Mouse (Mus musculus) thymus, adult 2 months (tissue): ENCODE results near the gene Ceacam1. TPM values are rescaled to one million over a fixed set of nuclear protein-coding genes. Genes with fewer than 3 reads are reported as not detected.

ENCODE experiments used
- DNase-seq: peaks from one replicate; pipeline ENCODE4 v3.0.0; 2021
- H3K27ac ChIP-seq: fragments of 200-500 bp; 2 replicates; pipeline ENCODE4 v1.5.1; 2012; ENCODE audit warnings: low read length, control low read depth; ENCODE audit not compliant: control insufficient read depth, insufficient read depth
- H3K27me3 ChIP-seq: fragments of 200-500 bp; 2 replicates; pipeline ENCODE4 v1.6.1; 2012; ENCODE audit warnings: mild to moderate bottlenecking, low read length, moderate library complexity, mixed read lengths; ENCODE audit not compliant: control insufficient read depth, insufficient read depth
- H3K36me3 ChIP-seq: fragments of 200-500 bp; 2 replicates; pipeline ENCODE4 v1.6.1; 2012; ENCODE audit warnings: mild to moderate bottlenecking, low read length, moderate library complexity; ENCODE audit not compliant: control insufficient read depth, insufficient read depth
- H3K4me1 ChIP-seq: fragments of 200-500 bp; replicated peaks from 2 replicates; pipeline ENCODE4 v1.6.1; 2012; ENCODE audit warnings: low read length; ENCODE audit not compliant: control insufficient read depth, insufficient read depth
- H3K4me3 ChIP-seq: fragments of 200-500 bp; 2 replicates; pipeline ENCODE4 v1.5.1; 2012; ENCODE audit warnings: mild to moderate bottlenecking, low read length, control low read depth, moderate library complexity; ENCODE audit not compliant: control insufficient read depth, insufficient read depth
- CTCF ChIP-seq: fragments of 200-500 bp; IDR thresholded peaks from 2 replicates; pipeline ENCODE4 v1.5.1; 2012; ENCODE audit warnings: mild to moderate bottlenecking, control low read depth, low read length, moderate library complexity, borderline replicate concordance; ENCODE audit not compliant: control insufficient read depth, poor library complexity, insufficient read depth; ENCODE audit errors: extremely low read depth
- POLR2A ChIP-seq: fragments of 200-500 bp; IDR thresholded peaks from 2 replicates; pipeline ENCODE4 v1.6.1; 2012; ENCODE audit warnings: mild to moderate bottlenecking, low read length, control low read depth, moderate library complexity; ENCODE audit not compliant: control insufficient read depth, poor library complexity, insufficient read depth; ENCODE audit errors: extremely low read depth
- WGBS: fragments of 180-500 bp; shearing (Covaris S2); methylation state at CpG from one replicate; pipeline ENCODE4 v1.1.7; 2018; 5-methylcytosine and 5-hydroxymethylcytosine counted together
- polyA plus RNA-seq: library from polyadenylated mRNA; depleted of rRNA; stranded (reverse); fragments of >200 nt; gene quantifications from 2 replicates; pipeline ENCODE4 v1.2.3, GENCODE M21; 2012

The Ceacam1 gene
- polyA plus RNA-seq, 1 experiment = 5.0 TPM

- H3K4me1 ChIP-seq = no peaks in the 10 kb centered on the region
- TF ChIP-seq CTCF (no peak), POLR2A (no peak)
- no peaks in the 10 kb centered on the region for H3K27me3 ChIP-seq
- H3K4me3 ChIP-seq = no peak overlapping the region
- WGBS = 32% methylated on average over 4 of the region's 4 CpGs
- peak; percentile 82 for DNase-seq
- no peak overlapping the region for H3K27ac ChIP-seq
- no peaks in the 10 kb centered on the region for H3K36me3 ChIP-seq
Observed at GRCm38 (mm10) chr7:25424429-25424828, 53.0 kb downstream of the Ceacam1 start.

- Histone ChIP-seq H3K36me3 (no peaks in the 10 kb centered on the region), H3K27me3 (no peaks in the 10 kb centered on the region), H3K4me1 (no peaks in the 10 kb centered on the region), H3K27ac (no peak overlapping the region), H3K4me3 (no peak overlapping the region)
- no peak for DNase-seq
- TF ChIP-seq POLR2A = no peak
- TF ChIP-seq CTCF = no peak
- 95% methylated on average over 16 of the region's 16 CpGs for WGBS
Observed at GRCm38 (mm10) chr7:25422286-25422841, 55.0 kb downstream of the Ceacam1 start.

- no peaks in the 10 kb centered on the region for H3K36me3 ChIP-seq
- DNase-seq = no peak
- 96% methylated on average over 4 of the region's 4 CpGs for WGBS
- H3K4me1 ChIP-seq = no peaks in the 10 kb centered on the region
- TF ChIP-seq POLR2A (no peak), CTCF (no peak)
- H3K4me3 ChIP-seq = no peak overlapping the region
- H3K27ac ChIP-seq = no peak overlapping the region
- H3K27me3 ChIP-seq = no peaks in the 10 kb centered on the region
Observed at GRCm38 (mm10) chr7:25419943-25420342, 57.5 kb downstream of the Ceacam1 start.

DNA sequence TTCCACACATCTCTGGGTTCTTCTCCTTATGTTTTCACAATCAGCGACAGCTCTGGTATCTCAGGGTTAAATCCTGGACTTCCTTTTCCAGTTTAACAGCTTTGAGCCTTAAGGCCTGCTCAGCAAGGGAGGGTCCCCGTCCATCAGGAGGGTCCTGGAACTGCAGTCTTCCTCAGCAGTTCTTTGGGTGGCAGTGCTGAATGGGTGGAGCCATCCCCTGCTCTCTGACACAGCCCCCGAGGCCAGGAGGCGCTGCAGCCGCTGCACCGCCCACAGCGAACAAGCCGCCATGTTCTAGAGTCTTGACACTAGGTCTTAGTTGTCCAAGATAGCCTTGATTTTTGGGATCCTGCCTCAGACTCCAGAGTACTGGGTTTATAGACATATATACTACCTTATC is 57.9 kb downstream of the Ceacam1 start:
- DNase-seq = no peak
- H3K27ac ChIP-seq = no peak overlapping the region
- H3K27me3 ChIP-seq = no peaks in the 10 kb centered on the region
- WGBS = 94% methylated on average over 8 of the region's 8 CpGs
- TF ChIP-seq CTCF = no peak
- no peak for TF ChIP-seq POLR2A
- H3K4me3 ChIP-seq = no peak overlapping the region
- no peaks in the 10 kb centered on the region for H3K36me3 ChIP-seq
- no peaks in the 10 kb centered on the region for H3K4me1 ChIP-seq

DNA sequence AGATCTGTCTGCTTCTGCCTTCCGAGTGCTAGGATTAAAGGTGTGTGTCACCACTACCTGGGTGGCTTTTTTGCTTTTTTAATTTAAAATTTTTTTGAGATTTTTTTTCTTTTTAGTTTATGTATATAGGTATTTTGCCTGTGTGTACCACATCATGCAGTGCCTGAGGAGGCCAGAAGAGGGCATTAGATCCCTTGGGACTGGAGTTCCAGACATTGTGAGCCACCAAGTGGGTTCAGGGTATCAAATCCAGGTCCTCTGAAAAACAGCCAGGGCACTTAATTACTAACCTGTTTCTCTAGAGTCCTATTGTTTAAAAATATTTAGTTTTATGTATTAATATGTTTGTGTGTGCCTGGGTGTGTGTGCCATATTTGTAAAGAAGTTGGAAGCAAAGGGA is 59.8 kb downstream of the Ceacam1 start:
- no peak overlapping the region for H3K27ac ChIP-seq
- no peaks in the 10 kb centered on the region for H3K27me3 ChIP-seq
- WGBS = 96% methylated on average over 1 of the region's 1 CpGs
- H3K4me1 ChIP-seq = peaks cover 3% of the 10 kb centered on the region
- no peak overlapping the region for H3K4me3 ChIP-seq
- TF ChIP-seq POLR2A (no peak), CTCF (no peak)
- no peaks in the 10 kb centered on the region for H3K36me3 ChIP-seq
- DNase-seq = peak; percentile 41

- no peak within 1 kb of the TSS for H3K27ac ChIP-seq
- no peaks in the 10 kb centered on the region for H3K36me3 ChIP-seq
- DNase-seq = no peak
- no peak for TF ChIP-seq POLR2A
- no peak for TF ChIP-seq CTCF
- H3K4me1 ChIP-seq = peaks cover 3% of the 10 kb centered on the region
- H3K4me3 ChIP-seq = no peak within 1 kb of the TSS
- no peaks in the 10 kb centered on the region for H3K27me3 ChIP-seq
- 62% methylated on average over 7 of the region's 7 CpGs for WGBS
Observed at GRCm38 (mm10) chr7:25412833-25413441, 64.5 kb downstream of the Ceacam1 start, which contains the start of gene Cxcl17. Gene Cxcl17 (minus strand): TSS chr7:25412886.
